Mouse (Mus musculus) hindbrain, embryonic 16.5 days (tissue): ENCODE results near the gene Hspa8. TPM values are rescaled to one million over a fixed set of nuclear protein-coding genes. Genes with fewer than 3 reads are reported as not detected.
A peak's percentile ranks its signal among the peaks of the same experiment; 100 is the strongest.
"Not testable (repeated sequence)": the region's sequence is repeated elsewhere in the genome, so short reads cannot be mapped to it uniquely, and the experiment has no call there.

Experiments
- ATAC-seq: fragments of 200-750 bp; cut with Nextera tagmentation; 2 replicates; pipeline ENCODE4 v1.8.0; 2017; ENCODE audit warnings: moderate TSS enrichment, moderate library complexity
- H3K27ac ChIP-seq: fragments of 300-500 bp; sonication (generic); 2 replicates; pipeline ENCODE4 v1.5.1; 2014; ENCODE audit warnings: low read depth, mild to moderate bottlenecking, control low read depth, low read length, moderate library complexity
- H3K27me3 ChIP-seq: fragments of 300-500 bp; sonication (generic); replicated peaks from 2 replicates; pipeline ENCODE4 v1.6.1; 2014; ENCODE audit warnings: low read length; ENCODE audit not compliant: control insufficient read depth, insufficient read depth
- H3K36me3 ChIP-seq: fragments of 300-500 bp; sonication (generic); 2 replicates; pipeline ENCODE4 v1.6.1; 2014; ENCODE audit warnings: mild to moderate bottlenecking, low read length, moderate library complexity, mixed read lengths; ENCODE audit not compliant: control insufficient read depth, insufficient read depth
- H3K4me1 ChIP-seq: fragments of 300-500 bp; sonication (generic); 2 replicates; pipeline ENCODE4 v1.6.1; 2014; ENCODE audit warnings: low read depth, low read length; ENCODE audit not compliant: control insufficient read depth, insufficient read depth
- H3K4me2 ChIP-seq: fragments of 300-500 bp; sonication (generic); 2 replicates; pipeline ENCODE4 v1.6.1; 2014; ENCODE audit warnings: mild to moderate bottlenecking, low read length, control low read depth, moderate library complexity
- H3K4me3 ChIP-seq: fragments of 300-500 bp; sonication (generic); 2 replicates; pipeline ENCODE4 v1.5.1; 2014; ENCODE audit warnings: mild to moderate bottlenecking, low read length, control low read depth, moderate library complexity
- H3K9ac ChIP-seq: fragments of 300-500 bp; sonication (generic); 2 replicates; pipeline ENCODE4 v1.6.1; 2014; ENCODE audit warnings: low read depth, mild to moderate bottlenecking, control low read depth, low read length, moderate library complexity
- H3K9me3 ChIP-seq: fragments of 300-500 bp; sonication (generic); 2 replicates; pipeline ENCODE4 v1.6.1; 2014; ENCODE audit warnings: mild to moderate bottlenecking, low read length, moderate library complexity; ENCODE audit not compliant: control insufficient read depth
- WGBS: fragments of 180-500 bp; shearing (Covaris S2); extraction: QIAGEN DNeasy Blood & Tissue Kit; methylation state at CpG from one replicate; pipeline ENCODE4 v1.1.7; 2014; 5-methylcytosine and 5-hydroxymethylcytosine counted together
- polyA plus RNA-seq: library from polyadenylated mRNA; unstranded; fragments of >200 nt; fragmentation: Nextera tagmentation; extraction: Ambion mirVana; gene quantifications from 2 replicates; pipeline ENCODE4 v1.2.1, GENCODE M21; 2015

Hspa8 gene
- polyA plus RNA-seq, 1 experiment from 2014 or later, result 3,309 TPM

- Histone ChIP-seq H3K9ac (no peak overlapping the region), H3K36me3 (no peaks in the 10 kb centered on the region), H3K27ac (no peak overlapping the region), H3K4me2 (no peak overlapping the region), H3K4me1 (peaks cover 2% of the 10 kb centered on the region; the same call in 1 of the 2 replicates), H3K4me3 (no peak overlapping the region), H3K9me3 (no peaks in the 10 kb centered on the region), H3K27me3 (no peaks in the 10 kb centered on the region)
- WGBS, result 76% methylated on average over 5 of the region's 5 CpGs
- ATAC-seq, result no peak
These were observed 5.9 kb upstream of the Hspa8 start for GRCm38 (mm10) chr9:40794926-40795325.

- Histone ChIP-seq H3K27me3 (no peaks in the 10 kb centered on the region), H3K4me1 (peaks cover 2% of the 10 kb centered on the region; the same call in 1 of the 2 replicates), H3K9me3 (no peaks in the 10 kb centered on the region), H3K9ac (no peak overlapping the region), H3K36me3 (no peaks in the 10 kb centered on the region), H3K4me2 (no peak overlapping the region), H3K27ac (no peak overlapping the region), H3K4me3 (no peak overlapping the region)
- 87% methylated on average over 2 of the region's 2 CpGs for WGBS
- no peak for ATAC-seq
These were observed 5.2 kb upstream of the Hspa8 start for GRCm38 (mm10) chr9:40795562-40795961.

GRCm38 (mm10) chr9:40796054-40796453 is 4.7 kb upstream of the Hspa8 start:
- no peak for ATAC-seq
- no peaks in the 10 kb centered on the region for H3K36me3 ChIP-seq
- no peak overlapping the region for H3K9ac ChIP-seq
- H3K4me3 ChIP-seq, result no peak overlapping the region
- no peaks in the 10 kb centered on the region for H3K9me3 ChIP-seq
- H3K4me1 ChIP-seq, result peaks cover 2% of the 10 kb centered on the region; the same call in 1 of the 2 replicates
- 86% methylated on average over 4 of the region's 4 CpGs for WGBS
- no peaks in the 10 kb centered on the region for H3K27me3 ChIP-seq
- H3K27ac ChIP-seq, result no peak overlapping the region
- H3K4me2 ChIP-seq, result no peak overlapping the region

- 76% methylated on average over 9 of the region's 9 CpGs for WGBS
- Histone ChIP-seq H3K27me3 (no peaks in the 10 kb centered on the region), H3K4me1 (peaks cover 3% of the 10 kb centered on the region), H3K9ac (no peak overlapping the region), H3K27ac (no peak overlapping the region; the same call in 1 of the 2 replicates), H3K4me2 (no peak overlapping the region), H3K36me3 (no peaks in the 10 kb centered on the region), H3K4me3 (no peak overlapping the region), H3K9me3 (no peaks in the 10 kb centered on the region)
- no peak for ATAC-seq
These were observed 2.4 kb upstream of the Hspa8 start for GRCm38 (mm10) chr9:40798247-40798960.

DNA sequence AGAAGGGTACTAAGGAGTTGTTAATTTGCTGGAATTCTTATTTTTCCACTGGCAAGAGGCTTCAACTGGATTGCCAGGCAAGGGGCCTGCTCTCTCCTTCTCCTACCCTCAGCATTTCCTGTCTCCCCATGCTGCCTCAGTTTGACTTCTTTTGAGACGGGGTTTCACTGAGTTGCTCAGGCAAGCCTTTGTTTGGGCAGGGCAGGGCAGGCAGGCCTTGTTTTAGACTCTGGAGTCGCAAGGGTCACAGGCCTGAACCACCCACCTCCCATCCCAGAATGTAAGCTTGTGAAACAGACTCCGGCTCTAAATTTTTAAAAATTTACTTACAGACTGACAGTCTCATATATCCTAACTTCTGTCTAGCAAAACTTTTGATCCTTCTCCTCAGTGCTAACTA is 1.7 kb upstream of the Hspa8 start:
- H3K9ac ChIP-seq, result peak overlapping the region; percentile 2; the same call in 1 of the 2 replicates

DNA sequence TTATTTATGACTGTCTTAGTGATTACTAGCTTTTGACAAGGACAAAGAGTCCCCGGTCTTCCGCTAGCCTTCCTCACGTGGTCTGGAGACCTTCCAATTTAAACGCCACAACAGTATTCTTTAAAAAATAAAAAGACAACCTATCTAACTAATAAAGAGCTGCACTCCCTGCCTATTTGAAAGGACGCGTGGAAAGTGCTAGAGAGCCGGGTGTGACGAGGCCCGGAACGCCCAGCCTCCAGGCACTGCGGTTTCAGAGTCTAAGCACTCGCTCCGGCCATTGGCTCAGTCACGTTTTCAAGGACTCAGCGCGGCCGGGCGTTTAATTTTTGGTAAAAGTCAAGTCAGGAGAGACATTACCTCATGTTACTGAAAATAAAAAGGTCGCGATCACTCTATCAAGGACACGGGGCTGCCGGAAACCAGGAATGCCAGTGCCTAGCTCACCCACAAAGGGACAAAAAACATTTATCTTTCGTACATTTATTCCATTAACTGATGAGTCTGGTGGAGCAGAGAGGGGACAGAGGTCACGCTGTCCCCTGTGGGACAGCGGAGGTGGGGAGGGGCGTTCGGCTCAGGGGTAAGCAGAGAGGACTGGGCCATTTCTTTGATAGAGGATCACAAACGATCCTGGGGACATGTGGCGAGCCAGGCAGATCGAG is 815 bp upstream of the Hspa8 start:
- ATAC-seq, result peak; percentile 46; the same call in 1 of the 2 replicates

More for the DNA sequence above, 1.7 kb upstream of the Hspa8 start:
- Histone ChIP-seq H3K4me1 (peaks cover 11% of the 10 kb centered on the region), H3K27me3 (no peaks in the 10 kb centered on the region), H3K4me2 (peak overlapping the region; percentile 76), H3K4me3 (no peak overlapping the region), H3K36me3 (no peaks in the 10 kb centered on the region), H3K27ac (peak overlapping the region; percentile 99), H3K9me3 (no peaks in the 10 kb centered on the region)
- no peak for ATAC-seq
- WGBS, result 36% methylated on average over 3 of the region's 3 CpGs

GRCm38 (mm10) chr9:40801614-40802532 is 1.1 kb downstream of the Hspa8 start:
- WGBS, result under 1% methylated on average over 27 of the region's 28 CpGs
- Histone ChIP-seq H3K9ac (peak overlapping the region; percentile 98), H3K4me1 (peaks cover 35% of the 10 kb centered on the region), H3K27ac (peak overlapping the region; percentile 95), H3K4me2 (peak overlapping the region; percentile 79), H3K4me3 (peak overlapping the region; percentile 80)
- H3K36me3 ChIP-seq, H3K27me3 ChIP-seq, H3K9me3 ChIP-seq: not testable (repeated sequence)
- ATAC-seq, result peak; percentile 7

More for the DNA sequence above, 815 bp upstream of the Hspa8 start:
- WGBS, result 0% methylated on average over 30 of the region's 30 CpGs
- Histone ChIP-seq H3K27me3 (no peaks in the 10 kb centered on the region), H3K36me3 (no peaks in the 10 kb centered on the region), H3K27ac (peak overlapping the region; percentile 99), H3K9ac (peak overlapping the region; percentile 79), H3K9me3 (no peaks in the 10 kb centered on the region), H3K4me3 (peak overlapping the region; percentile 51), H3K4me1 (peaks cover 17% of the 10 kb centered on the region), H3K4me2 (peak overlapping the region; percentile 76)

- Histone ChIP-seq H3K4me1 (peaks cover 40% of the 10 kb centered on the region), H3K4me3 (peak overlapping the region; percentile 80), H3K4me2 (peak overlapping the region; percentile 79), H3K9ac (peak overlapping the region; percentile 98)
- ATAC-seq, H3K27ac ChIP-seq, H3K27me3 ChIP-seq, H3K36me3 ChIP-seq, H3K9me3 ChIP-seq: not testable (repeated sequence)
- WGBS, result 1% methylated on average over 8 of the region's 8 CpGs
These were observed 1.7 kb downstream of the Hspa8 start for GRCm38 (mm10) chr9:40802533-40802875.
